Mouse (Mus musculus) layer of hippocampus, adult 9-10 months (tissue): Measurements from ENCODE around the gene Rabgef1.
"Not testable (repeated sequence)": the region's sequence is repeated elsewhere in the genome, so short reads cannot be mapped to it uniquely, and the experiment has no call there.

Experiments used
- DNase-seq: peaks from one replicate; pipeline ENCODE4 v3.0.0; 2022; ENCODE audit warnings: low spot score

Rabgef1 gene

DNA sequence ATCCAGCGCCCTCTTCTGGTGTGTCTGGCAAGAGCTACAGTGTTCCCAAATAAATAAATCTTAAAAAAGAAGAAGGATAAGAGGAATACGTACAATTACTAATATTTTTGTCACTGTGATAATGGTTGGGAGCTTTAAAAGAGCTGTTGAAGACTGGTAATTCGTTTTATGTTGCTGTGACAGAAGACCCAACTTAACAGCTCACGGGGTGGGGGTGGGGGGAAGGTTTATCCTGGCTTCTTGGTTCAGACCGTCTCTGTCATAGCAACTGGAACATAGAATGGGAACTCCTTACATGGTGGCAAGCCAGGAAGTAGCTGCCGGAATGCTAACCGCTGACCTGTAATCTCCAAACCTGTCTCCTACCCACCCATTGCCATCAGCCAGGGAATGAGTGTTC lies 45.2 kb downstream of the Rabgef1 start, which contains the start of gene Tmem248:
Gene Tmem248 (plus strand): TSS at position 301 of the 400 bp plus-strand sequence.
- DNase-seq: no peak

DNA sequence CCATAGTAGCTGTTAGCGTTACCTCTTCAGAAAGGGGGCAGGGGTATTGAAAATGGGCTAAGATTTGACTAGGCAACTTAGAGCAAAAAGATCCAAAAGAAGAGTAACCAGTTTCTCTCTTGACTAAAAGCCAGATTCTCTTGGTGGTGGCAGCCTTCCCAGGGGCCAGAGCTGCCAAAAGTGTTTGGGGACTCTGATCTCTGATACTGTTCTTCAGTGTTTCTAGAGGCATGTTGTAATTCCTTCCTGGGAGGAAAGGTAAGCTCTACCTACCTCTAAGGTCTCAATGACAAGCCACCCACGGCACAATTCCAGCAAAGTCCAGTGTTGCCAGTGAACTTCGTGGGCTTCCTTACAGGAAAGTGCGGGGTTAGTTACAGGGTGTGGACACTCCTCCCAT lies 45.8 kb downstream of the Rabgef1 start:
- DNase-seq: no peak

DNA sequence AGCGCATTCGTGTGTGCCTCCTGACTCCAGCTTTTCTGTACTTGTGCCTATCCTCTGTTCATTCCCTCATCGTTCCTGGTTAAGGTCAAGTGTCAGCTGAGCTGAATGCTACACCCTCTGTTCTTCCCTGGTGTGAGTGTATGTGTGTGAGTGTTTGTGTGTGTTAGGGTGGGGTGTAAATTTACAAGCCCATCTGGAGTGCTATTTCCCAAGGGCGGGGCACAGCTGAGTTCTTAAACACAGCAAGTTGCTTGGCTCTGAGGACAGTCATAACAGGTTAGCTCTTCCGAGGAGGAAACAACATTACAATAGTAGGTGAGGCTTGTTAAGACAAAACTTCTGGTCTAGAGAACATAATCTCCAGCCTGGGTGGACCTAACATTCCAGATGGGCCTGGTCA lies 46.7 kb downstream of the Rabgef1 start:
- DNase-seq: no peak

DNA sequence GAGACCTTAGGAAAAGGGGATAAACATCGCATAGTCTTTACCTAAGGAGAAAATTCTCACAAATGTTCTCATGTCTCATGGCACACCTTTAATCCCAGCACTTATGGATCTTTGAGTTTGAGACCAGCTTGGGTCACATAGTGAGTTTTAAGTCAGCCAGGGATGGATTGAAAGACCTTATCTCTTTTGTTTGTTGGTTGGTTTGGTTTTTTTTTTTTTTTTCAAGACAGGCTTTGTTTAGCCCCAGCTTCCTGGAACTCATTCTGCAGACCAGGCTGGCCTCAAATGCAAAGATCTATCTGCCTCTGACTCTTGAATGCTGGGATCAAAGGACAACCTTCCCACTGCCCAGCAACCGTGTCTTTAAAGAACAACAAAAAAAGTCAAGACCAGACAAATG lies 49.7 kb downstream of the Rabgef1 start:
- DNase-seq: no peak

DNA sequence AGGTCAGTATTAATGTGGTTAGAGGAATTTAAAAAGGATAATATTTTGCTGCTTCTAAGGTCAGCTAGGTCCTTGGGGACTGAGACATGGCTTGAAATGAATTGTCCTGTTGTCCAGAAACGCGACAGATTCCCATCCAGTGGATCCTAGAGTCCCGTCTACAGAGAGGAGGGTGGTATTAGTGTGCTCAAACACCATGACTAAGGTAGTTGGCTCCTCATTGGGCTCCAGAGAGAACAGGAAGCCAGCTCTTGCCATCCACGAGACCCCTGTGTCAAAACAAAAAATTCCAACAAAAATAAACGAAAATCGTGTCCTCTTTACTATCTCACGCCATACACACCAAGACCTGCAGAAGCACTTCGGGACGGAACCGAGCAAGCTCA lies 50.2 kb downstream of the Rabgef1 start:
- DNase-seq: no peak

DNA sequence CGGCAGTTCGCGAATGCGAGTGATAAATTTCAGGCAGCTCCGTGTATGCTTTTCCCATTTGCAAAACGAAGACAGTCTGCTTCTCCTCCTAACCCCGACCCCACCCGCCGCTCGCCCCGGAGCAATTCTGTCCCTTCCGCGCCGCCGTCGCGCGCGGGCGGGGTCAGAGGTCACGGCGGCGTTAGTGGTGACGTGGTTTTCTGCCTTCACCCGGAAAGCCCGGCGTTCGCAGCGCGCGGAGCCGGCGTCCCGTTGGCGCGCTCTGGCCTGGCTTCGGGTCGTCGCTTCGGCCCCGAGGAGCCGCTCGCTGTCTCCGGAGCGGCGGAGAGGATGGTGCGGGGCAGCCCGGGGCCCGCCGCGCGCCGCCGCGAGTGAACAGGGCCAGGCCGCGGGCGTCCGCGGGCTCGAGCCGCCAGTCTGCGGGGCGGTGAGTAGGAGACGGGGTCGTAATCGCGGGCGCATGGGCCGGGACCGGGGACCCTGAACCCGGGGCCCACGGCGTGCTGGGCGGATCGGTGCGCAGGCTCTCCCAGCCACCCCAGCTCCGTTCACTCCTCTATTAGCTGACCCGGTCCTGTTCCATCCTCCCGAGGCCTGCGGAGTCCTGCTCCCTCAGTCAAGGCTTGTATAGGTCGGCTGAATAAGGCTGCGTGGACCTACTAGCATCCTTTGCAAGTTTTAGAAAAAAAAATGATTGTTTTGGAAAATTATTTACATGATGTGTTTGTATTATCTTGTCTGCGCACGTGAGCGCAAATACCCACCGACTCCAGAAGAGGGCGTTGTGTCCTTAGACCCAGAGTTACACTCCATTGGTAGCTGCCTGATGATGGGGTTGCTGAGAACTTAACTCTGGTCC lies 50.8 kb downstream of the Rabgef1 start:
- DNase-seq: peak; percentile 75

DNA sequence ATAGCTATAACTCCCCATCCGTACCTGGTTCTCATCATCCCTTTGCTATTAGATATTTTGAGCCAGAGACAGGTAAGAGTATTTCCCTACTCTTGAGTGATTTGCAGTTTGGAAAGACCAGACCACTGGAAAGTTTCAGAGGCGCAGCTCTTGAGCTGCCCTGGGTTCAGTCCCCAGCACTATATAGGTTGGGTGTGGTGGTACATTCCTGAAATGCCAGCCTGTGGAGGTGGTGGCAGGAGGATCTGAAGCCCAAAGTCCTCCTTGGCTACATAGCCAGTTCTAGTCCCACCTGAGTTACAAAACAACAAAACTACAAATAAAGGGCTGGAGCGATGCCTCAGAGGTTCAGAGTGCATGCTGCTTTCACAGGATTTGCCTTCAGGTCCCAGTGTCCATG lies 55.2 kb downstream of the Rabgef1 start:
- no peak for DNase-seq

DNA sequence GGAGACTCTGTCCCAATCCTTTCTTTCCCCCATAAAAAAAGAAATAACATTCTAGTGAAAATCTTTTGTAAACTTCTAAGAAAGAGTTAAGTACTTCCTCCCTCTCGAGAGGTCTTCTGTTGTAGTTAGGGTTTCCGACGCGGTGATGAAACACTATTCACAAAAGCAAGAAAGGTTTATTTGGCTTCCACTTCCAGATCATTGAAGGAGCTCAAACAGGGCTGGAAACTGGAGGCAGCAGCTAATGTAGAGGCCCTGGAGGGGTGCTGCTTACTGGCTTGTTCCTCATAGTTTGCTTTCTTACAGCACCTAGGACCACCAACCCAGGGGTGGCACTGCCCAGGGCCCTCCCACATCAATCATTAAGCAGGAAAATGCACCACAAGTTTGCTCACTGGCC lies 56.5 kb downstream of the Rabgef1 start:
- DNase-seq: no peak

DNA sequence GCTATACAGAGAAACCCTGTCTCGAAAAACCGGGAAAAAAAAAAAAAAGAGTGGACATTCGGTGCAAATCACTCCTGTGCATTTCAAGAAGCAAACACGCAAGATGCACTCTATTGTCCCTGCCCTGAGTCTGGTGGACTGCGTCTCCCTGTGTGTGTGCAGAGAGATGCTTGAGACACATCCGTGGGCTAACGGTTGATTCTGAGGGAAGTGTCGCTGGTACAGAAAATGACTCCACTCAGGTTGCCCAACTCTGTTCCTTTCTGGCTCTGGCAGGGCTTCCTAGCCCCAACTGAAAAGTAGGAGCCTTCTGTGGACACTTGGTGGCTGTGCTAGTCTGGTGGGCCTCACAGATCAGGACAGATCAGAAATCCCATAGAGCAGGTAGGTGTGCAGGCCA lies 64.7 kb downstream of the Rabgef1 start:
- DNase-seq: no peak

DNA sequence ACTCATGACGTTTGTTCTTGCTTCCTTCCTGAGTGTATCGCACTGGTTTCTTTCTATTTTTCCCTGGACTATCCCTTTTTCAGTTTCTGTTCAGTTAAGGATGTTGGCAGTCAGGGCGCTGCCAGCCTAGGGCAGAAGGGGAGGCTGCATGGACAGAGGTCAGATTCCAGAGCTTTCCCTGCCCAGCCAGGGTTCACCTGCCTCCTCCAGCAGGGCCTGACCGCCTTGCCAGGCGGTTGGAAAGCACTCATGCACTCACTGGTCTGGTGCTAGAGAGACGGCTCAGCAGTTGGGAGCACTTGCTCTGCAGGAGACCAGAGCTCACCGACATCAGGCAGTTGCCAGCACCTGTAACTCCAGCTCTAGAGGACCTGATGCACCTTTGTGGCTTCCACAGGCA lies 67.6 kb downstream of the Rabgef1 start:
- DNase-seq: no peak

DNA sequence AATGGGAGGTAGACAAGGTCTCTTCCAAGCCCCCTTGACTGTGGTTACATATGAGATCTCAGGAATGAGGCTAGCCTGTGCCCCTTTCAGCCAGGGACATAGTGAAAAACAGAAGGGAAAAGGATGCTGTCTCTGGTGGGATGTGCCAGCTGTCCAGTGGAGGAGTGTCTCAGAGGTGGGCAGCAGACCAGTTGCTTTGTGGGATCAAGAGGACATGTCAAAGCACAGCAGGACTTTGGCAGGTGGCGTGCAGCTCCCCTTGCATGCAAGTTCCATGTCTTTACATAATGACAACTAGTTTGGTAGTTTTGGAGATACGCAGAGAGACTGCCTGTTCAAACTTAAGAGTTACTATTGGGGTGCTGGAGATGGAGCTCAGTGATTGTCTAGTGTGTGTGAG lies 68.3 kb downstream of the Rabgef1 start:
- DNase-seq: no peak

DNA sequence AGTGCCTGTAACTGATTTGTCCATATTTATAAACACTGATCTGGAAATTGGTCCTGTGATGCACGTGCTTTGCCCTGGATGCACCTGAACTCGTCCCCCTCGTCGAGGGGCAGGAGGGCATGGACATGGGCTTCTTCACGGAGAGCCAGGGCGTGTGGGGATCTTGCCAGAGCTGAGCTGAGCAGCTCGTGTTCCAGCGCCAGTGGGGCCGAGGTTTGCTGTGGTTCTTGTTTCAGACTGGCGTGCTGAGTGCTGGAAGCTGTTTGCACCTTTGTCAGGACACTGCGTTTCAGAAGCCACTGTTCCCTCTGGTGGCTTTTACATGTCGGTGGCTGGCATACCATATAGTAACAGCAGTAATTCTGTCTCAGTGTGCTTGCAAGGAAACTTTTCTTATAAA lies 69.8 kb downstream of the Rabgef1 start:
- no peak for DNase-seq

DNA sequence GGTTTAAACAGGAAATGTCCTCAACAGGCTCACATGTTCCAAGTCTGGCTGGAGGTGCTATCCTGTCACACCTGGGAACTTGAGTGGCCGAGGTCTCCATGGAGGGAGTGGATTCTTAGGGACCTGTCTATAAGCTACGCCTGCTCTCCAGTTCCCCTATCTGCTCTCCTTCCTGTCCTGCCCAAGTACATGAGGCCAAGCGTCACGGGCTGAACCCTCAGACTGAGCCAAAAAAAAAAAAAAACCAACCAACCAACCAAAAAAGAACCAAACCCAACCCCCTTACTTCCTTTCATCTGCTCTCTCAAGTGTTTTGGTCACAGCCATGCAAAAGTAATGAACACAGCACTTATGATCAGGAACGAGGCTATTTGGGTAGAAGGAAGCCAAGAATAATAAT lies 76.2 kb downstream of the Rabgef1 start:
- DNase-seq: no peak

DNA sequence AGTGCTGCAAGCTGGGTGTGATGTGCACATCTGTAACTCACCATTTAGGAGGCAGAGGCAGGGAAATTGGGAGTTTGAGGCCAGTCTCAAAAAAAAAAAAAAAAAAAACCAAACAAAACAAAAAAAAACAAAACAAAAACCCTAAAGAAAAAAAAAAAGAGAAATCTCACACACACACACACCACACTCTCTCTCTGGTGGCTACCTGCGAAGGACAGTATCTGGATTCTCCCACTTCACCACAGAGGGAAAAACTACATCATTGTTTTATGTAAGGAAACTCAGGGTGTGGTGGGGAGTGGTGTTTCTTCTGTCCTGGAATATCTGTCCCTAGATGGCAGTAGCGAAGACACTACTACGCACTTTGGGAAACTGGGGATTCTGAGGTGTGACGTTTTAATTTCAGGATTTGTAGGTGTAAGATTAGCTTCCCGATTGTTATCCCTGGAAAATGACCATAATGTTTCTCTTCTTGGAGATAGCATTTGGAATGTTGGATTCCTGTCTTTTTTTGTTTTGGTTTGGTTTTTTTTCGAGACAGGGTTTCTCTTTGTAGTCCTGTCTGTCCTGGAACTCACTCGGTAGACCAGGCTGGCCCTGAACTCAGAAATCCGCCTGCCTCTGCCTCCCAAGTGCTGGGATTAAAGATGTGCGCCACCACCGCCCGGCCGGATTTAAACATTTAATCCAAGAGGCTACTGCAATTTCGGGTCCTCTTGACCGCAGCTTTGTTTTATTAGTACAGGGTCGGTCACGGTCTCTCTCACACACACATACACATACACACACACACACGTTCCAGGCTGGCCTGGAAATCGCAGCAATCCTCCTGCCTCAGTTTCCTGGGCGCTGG lies 82.8 kb downstream of the Rabgef1 start:
- DNase-seq: no peak

DNA sequence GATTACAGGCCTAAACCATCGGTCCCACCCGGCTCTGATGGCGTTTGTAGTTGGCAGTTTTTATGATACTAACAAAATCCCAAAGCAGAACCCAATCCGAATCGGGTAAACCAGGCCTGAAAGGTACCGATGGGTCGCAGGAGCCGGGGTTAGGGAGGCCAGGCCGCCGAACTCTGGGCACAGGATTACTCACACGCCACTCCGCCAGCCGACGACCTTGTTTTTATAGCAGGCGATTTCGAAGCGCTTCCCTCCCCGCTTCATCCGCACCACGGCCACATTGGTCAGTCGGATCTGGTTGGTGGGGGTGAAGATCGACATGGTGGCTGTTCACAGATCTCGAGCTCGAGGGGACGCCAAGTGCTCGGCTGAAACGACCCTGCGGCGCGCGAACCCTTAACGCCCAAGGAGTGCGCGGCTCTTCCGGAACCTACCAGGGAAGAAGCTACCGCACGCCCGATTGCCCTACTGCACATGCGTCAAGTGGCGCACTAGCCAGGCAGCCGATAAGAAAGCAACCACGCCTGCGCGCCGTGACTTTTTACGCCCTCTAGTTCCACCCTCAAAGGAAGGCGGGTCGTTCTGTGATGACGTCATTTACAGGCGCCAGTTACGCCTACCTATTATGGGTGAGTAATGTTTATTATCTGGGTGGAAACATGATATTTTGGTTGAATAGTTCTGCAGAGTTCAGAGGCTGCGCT lies 83.6 kb downstream of the Rabgef1 start, which contains the start of the genes Sbds and Tyw1:
Gene Sbds (minus strand): TSS at position 514 of the 704 bp plus-strand sequence.
Gene Tyw1 (plus strand): TSS at position 603 of the 704 bp plus-strand sequence.
- peak; percentile 93 for DNase-seq

DNA sequence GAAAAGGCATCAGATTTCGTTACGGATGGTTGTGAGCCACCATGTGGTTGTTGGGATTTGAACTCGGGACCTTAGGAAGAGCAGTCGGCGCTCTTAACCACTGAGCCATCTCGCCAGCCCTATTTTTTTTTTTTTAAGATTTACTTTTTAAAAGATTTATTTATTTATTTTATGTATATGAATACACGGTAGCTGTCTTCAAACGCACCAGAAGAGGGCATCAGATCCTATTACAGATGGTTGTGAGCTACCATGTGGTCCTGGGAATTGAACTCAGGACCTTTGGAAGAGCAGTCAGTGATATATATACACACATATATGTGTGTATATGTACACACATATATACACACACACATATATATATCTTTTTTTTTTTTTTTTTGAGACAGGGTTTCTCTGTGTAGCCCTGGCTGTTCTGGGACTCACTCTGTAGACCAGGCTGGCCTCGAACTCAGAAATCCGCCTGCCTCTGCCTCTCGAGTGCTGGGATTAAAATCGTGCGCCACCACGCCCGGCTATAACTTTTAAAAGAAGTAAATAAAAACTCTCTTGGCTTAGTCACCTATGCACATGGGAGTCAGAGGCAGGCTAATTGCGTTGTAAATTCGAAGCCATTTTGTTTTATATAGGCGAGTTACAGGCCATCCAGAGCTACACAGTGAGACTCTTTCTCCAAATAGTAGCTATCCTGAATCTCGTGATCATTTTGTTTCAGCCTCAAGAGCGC lies 84.4 kb downstream of the Rabgef1 start:
- not testable (repeated sequence) for DNase-seq

DNA sequence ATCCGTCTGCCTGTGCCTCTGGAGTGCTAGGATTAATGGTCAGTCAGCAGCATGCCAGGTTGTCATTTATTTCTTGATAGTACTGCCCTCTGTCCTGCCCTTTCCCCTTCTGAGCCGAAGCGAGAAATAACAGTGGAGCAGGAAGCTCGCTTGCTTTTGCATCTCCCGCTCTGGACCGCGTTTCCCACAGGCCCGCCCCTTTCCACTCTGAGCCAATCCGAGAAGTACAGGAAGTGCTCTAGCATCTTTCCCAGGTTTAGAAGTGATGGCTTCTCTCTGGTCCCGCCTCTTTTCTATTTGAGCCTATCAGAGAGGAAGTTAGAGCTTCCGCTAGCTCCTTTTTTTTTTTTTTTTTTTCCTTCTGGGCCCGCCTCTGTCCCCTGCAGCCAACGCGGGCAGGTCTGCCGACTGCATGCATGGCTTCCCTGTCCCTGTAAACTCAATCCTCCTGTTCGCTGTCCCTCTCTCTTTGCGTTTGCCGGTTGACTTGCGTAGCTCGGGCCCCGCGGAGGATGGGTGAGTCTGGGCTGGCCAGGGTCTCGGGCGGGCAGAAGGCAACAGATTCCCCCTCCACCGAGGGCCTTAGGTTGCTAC lies 85.2 kb downstream of the Rabgef1 start:
- DNase-seq: peak; percentile 92

DNA sequence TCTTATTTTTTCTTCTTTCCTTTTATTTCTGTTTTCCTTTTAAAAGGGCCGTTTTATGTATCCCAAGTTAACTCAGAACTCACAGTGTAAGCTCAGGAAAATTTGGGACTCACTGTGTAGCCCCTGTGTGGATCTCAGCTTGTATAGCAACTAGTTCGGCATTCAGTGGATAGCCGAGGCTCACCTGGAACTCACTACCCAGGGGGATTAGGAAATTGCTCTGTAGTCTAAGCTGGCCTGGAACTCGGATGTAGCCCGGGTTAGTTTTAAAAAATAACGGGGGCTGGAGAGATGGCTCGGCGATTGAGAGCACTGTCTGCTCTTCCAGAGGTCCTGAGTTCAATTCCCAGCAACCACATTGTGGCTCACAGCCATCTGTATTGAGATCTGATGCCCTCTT lies 85.7 kb downstream of the Rabgef1 start:
- no peak for DNase-seq

DNA sequence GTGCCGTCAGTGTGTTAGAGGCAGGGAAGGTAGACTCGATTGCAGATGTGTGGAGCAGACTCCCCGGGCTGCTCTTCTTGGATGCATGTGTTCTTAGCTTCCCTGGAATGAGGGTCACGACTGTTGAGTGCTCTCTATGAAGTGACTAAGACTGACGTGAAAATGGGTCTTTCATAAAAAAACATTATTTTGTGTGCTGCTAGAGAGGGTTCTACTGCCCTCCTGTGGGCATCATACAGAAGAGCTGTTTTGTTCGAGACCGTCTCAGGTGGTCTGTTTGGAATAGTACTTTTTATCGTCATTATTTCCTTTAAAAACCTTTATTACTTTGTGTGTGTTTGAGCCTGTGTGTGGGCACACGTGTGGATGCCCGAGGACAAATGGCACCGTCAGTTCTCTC lies 91.9 kb downstream of the Rabgef1 start:
- DNase-seq: no peak
